Mouse (Mus musculus): ENCODE results near the gene Fam187a.

The Fam187a gene

GRCm38 (mm10) chr11:102884616-102885219 lies at the start of gene Fam187a:
Fam187a (plus strand) TSS chr11:102885169.
- DNase-seq: no peak

GRCm38 (mm10) chr11:102835549-102835948 lies 49.4 kb upstream of the Fam187a start, which contains the start of gene Higd1b:
Higd1b (plus strand) TSS chr11:102835849.
- no peak for DNase-seq

- DNase-seq: no peak
Measured at GRCm38 (mm10) chr11:102836146-102836545, 48.8 kb upstream of the Fam187a start.

- DNase-seq: no peak
Measured at GRCm38 (mm10) chr11:102837385-102837784, 47.6 kb upstream of the Fam187a start.

- peak; percentile 54 for DNase-seq
Measured at GRCm38 (mm10) chr11:102838126-102838525, 46.8 kb upstream of the Fam187a start.

- DNase-seq: no peak
Measured at GRCm38 (mm10) chr11:102838616-102839150, 46.3 kb upstream of the Fam187a start.

GRCm38 (mm10) chr11:102845926-102846325 lies 39.0 kb upstream of the Fam187a start:
- DNase-seq: no peak

- DNase-seq: peak; percentile 87
Measured at GRCm38 (mm10) chr11:102851883-102852282, 33.1 kb upstream of the Fam187a start.

- DNase-seq: no peak
Measured at GRCm38 (mm10) chr11:102853760-102854159, 31.2 kb upstream of the Fam187a start.

GRCm38 (mm10) chr11:102855941-102856340 lies 29.0 kb upstream of the Fam187a start:
- DNase-seq: no peak

- no peak for DNase-seq
Measured at GRCm38 (mm10) chr11:102858951-102859350, 26.0 kb upstream of the Fam187a start.

GRCm38 (mm10) chr11:102859933-102860332 lies 25.0 kb upstream of the Fam187a start:
- no peak for DNase-seq

GRCm38 (mm10) chr11:102864272-102864671 lies 20.7 kb upstream of the Fam187a start:
- DNase-seq: peak; percentile 89

GRCm38 (mm10) chr11:102874801-102875334 lies 10.1 kb upstream of the Fam187a start:
- DNase-seq: no peak

- no peak for DNase-seq
Measured at GRCm38 (mm10) chr11:102879558-102879957, 5.4 kb upstream of the Fam187a start.

GRCm38 (mm10) chr11:102880585-102881313 lies 4.2 kb upstream of the Fam187a start, which contains the start of the genes Eftud2 and Ccdc103:
Eftud2 (minus strand) TSS chr11:102880985.
Ccdc103 (plus strand) TSS chr11:102881204.
- DNase-seq: peak; percentile 94

- DNase-seq: no peak
Measured at GRCm38 (mm10) chr11:102881314-102882198, 3.4 kb upstream of the Fam187a start.

GRCm38 (mm10) chr11:102887433-102887832 lies 2.5 kb downstream of the Fam187a start:
- DNase-seq: no peak

GRCm38 (mm10) chr11:102888135-102888534 lies 3.2 kb downstream of the Fam187a start:
- no peak for DNase-seq

- no peak for DNase-seq
Measured at GRCm38 (mm10) chr11:102890096-102890495, 5.1 kb downstream of the Fam187a start.

GRCm38 (mm10) chr11:102893015-102893651 lies 8.2 kb downstream of the Fam187a start:
- DNase-seq: peak; percentile 84

GRCm38 (mm10) chr11:102894716-102895115 lies 9.7 kb downstream of the Fam187a start:
- DNase-seq: no peak
